Mouse (Mus musculus) forebrain, embryonic 16.5 days (tissue): ENCODE data around the gene Arhgap25. TPM values are rescaled to one million over a fixed set of nuclear protein-coding genes. Genes with fewer than 3 reads are reported as not detected.
A peak's percentile ranks its signal among the peaks of the same experiment; 100 is the strongest.
"Not testable (repeated sequence)": the region's sequence is repeated elsewhere in the genome, so short reads cannot be mapped to it uniquely, and the experiment has no call there.

ENCODE experiments used
- ATAC-seq: fragments of 200-750 bp; cut with Nextera tagmentation; 2 replicates; pipeline ENCODE4 v1.8.0; 2017; ENCODE audit warnings: mild to moderate bottlenecking, moderate library complexity
- H3K27ac ChIP-seq: fragments of 300-500 bp; sonication (generic); 2 replicates; pipeline ENCODE4 v1.5.1; 2014; ENCODE audit warnings: low read length, control low read depth
- H3K27me3 ChIP-seq: fragments of 300-500 bp; sonication (generic); replicated peaks from 2 replicates; pipeline ENCODE4 v1.6.1; 2014; ENCODE audit warnings: low read length; ENCODE audit not compliant: control insufficient read depth, insufficient read depth
- H3K36me3 ChIP-seq: fragments of 300-500 bp; sonication (generic); 2 replicates; pipeline ENCODE4 v1.6.1; 2014; ENCODE audit not compliant: control insufficient read depth, insufficient read depth
- H3K4me1 ChIP-seq: fragments of 300-500 bp; sonication (generic); replicated peaks from 2 replicates; pipeline ENCODE4 v1.6.1; 2014; ENCODE audit warnings: low read length; ENCODE audit not compliant: control insufficient read depth, insufficient read depth
- H3K4me2 ChIP-seq: fragments of 300-500 bp; sonication (generic); 2 replicates; pipeline ENCODE4 v1.6.1; 2014; ENCODE audit warnings: mild to moderate bottlenecking, low read length, control low read depth
- H3K4me3 ChIP-seq: fragments of 300-500 bp; sonication (generic); replicated peaks from 2 replicates; pipeline ENCODE4 v1.5.1; 2014; ENCODE audit warnings: mild to moderate bottlenecking, low read length, control low read depth
- H3K9ac ChIP-seq: fragments of 300-500 bp; sonication (generic); replicated peaks from 2 replicates; pipeline ENCODE4 v1.6.1; 2014; ENCODE audit warnings: low read depth, low read length, control low read depth
- H3K9me3 ChIP-seq: fragments of 300-500 bp; sonication (generic); 2 replicates; pipeline ENCODE4 v1.6.1; 2016; ENCODE audit warnings: low read length; ENCODE audit not compliant: control insufficient read depth
- WGBS: fragments of 180-500 bp; shearing (Covaris S2); extraction: QIAGEN DNeasy Blood & Tissue Kit; methylation state at CpG from one replicate; pipeline ENCODE4 v1.1.7; 2014; 5-methylcytosine and 5-hydroxymethylcytosine counted together
- polyA plus RNA-seq: library from polyadenylated mRNA; unstranded; fragments of >200 nt; fragmentation: Nextera tagmentation; extraction: Ambion mirVana; gene quantifications from 2 replicates; pipeline ENCODE4 v1.2.1, GENCODE M21; 2015

Arhgap25 gene
- polyA plus RNA-seq, 1 experiment from 2014 or later: 2.2 TPM

- H3K36me3 ChIP-seq, H3K9ac ChIP-seq, H3K4me3 ChIP-seq, H3K4me1 ChIP-seq, H3K9me3 ChIP-seq, ATAC-seq, H3K4me2 ChIP-seq, H3K27ac ChIP-seq, H3K27me3 ChIP-seq: not testable (repeated sequence)
- WGBS: 92% methylated on average over 12 of the region's 12 CpGs
Observed at GRCm38 (mm10) chr6:87470098-87470497, 63.0 kb downstream of the Arhgap25 start.

- 0 out of 2 replicates have a peak, but pooled peaks cover 2% of the 10 kb centered on the region for H3K4me1 ChIP-seq
- no peak for ATAC-seq
- no peak overlapping the region for H3K4me3 ChIP-seq
- no peaks in the 10 kb centered on the region for H3K36me3 ChIP-seq
- H3K4me2 ChIP-seq: no peak overlapping the region
- H3K27ac ChIP-seq: no peak overlapping the region
- H3K9ac ChIP-seq: no peak overlapping the region
- WGBS: 86% methylated on average over 10 of the region's 10 CpGs
- H3K27me3 ChIP-seq: no peaks in the 10 kb centered on the region
- H3K9me3 ChIP-seq: no peaks in the 10 kb centered on the region
Observed at GRCm38 (mm10) chr6:87468372-87468771, 64.7 kb downstream of the Arhgap25 start.

- Histone ChIP-seq H3K9me3 (no peaks in the 10 kb centered on the region), H3K36me3 (no peaks in the 10 kb centered on the region), H3K4me3 (no peak overlapping the region), H3K4me2 (no peak overlapping the region), H3K4me1 (0 out of 2 replicates have a peak, but pooled peaks cover 2% of the 10 kb centered on the region), H3K9ac (no peak overlapping the region), H3K27ac (no peak overlapping the region), H3K27me3 (no peaks in the 10 kb centered on the region)
- WGBS: 94% methylated on average over 1 of the region's 1 CpGs
- ATAC-seq: no peak
Observed at GRCm38 (mm10) chr6:87467373-87467772, 65.7 kb downstream of the Arhgap25 start.

- Histone ChIP-seq H3K9ac (no peak overlapping the region), H3K4me3 (no peak overlapping the region), H3K27ac (no peak overlapping the region), H3K9me3 (no peaks in the 10 kb centered on the region), H3K4me2 (peak overlapping the region; percentile 33), H3K4me1 (0 out of 2 replicates have a peak, but pooled peaks cover 2% of the 10 kb centered on the region), H3K27me3 (no peaks in the 10 kb centered on the region), H3K36me3 (no peaks in the 10 kb centered on the region)
- ATAC-seq: no peak
- 11% methylated on average over 12 of the region's 12 CpGs for WGBS
Observed at GRCm38 (mm10) chr6:87466221-87466620, 66.8 kb downstream of the Arhgap25 start.

- Histone ChIP-seq H3K36me3 (no peaks in the 10 kb centered on the region), H3K4me2 (no peak overlapping the region), H3K9me3 (no peaks in the 10 kb centered on the region), H3K4me1 (no peaks in the 10 kb centered on the region), H3K27me3 (no peaks in the 10 kb centered on the region), H3K4me3 (no peak overlapping the region), H3K9ac (no peak overlapping the region), H3K27ac (no peak overlapping the region)
- ATAC-seq: no peak
- WGBS: 78% methylated on average over 6 of the region's 6 CpGs
Observed at GRCm38 (mm10) chr6:87455507-87455906, 77.6 kb downstream of the Arhgap25 start.

GRCm38 (mm10) chr6:87451771-87452170 is 81.3 kb downstream of the Arhgap25 start:
- H3K27me3 ChIP-seq: no peaks in the 10 kb centered on the region
- no peak overlapping the region for H3K4me3 ChIP-seq
- H3K4me2 ChIP-seq: no peak overlapping the region
- no peak overlapping the region for H3K9ac ChIP-seq
- H3K9me3 ChIP-seq: no peaks in the 10 kb centered on the region
- H3K27ac ChIP-seq: no peak overlapping the region
- 78% methylated on average over 3 of the region's 3 CpGs for WGBS
- no peak for ATAC-seq
- H3K4me1 ChIP-seq: no peaks in the 10 kb centered on the region
- no peaks in the 10 kb centered on the region for H3K36me3 ChIP-seq

- H3K9me3 ChIP-seq: no peaks in the 10 kb centered on the region
- H3K27ac ChIP-seq: no peak overlapping the region
- no peaks in the 10 kb centered on the region for H3K36me3 ChIP-seq
- no peaks in the 10 kb centered on the region for H3K4me1 ChIP-seq
- no peak for ATAC-seq
- H3K4me2 ChIP-seq: no peak overlapping the region
- 69% methylated on average over 3 of the region's 3 CpGs for WGBS
- H3K4me3 ChIP-seq: no peak overlapping the region
- no peak overlapping the region for H3K9ac ChIP-seq
- H3K27me3 ChIP-seq: no peaks in the 10 kb centered on the region
Observed at GRCm38 (mm10) chr6:87451016-87451415, 82.0 kb downstream of the Arhgap25 start.

- no peak overlapping the region for H3K4me2 ChIP-seq
- H3K4me1 ChIP-seq: no peaks in the 10 kb centered on the region
- H3K36me3 ChIP-seq: no peaks in the 10 kb centered on the region
- no peak overlapping the region for H3K9ac ChIP-seq
- ATAC-seq: no peak
- no peak overlapping the region for H3K27ac ChIP-seq
- H3K9me3 ChIP-seq: no peaks in the 10 kb centered on the region
- H3K4me3 ChIP-seq: no peak overlapping the region
- no peaks in the 10 kb centered on the region for H3K27me3 ChIP-seq
- WGBS: 76% methylated on average over 3 of the region's 3 CpGs
Observed at GRCm38 (mm10) chr6:87449534-87449933, 83.5 kb downstream of the Arhgap25 start.

- WGBS: 91% methylated on average over 4 of the region's 4 CpGs
- no peak for ATAC-seq
- Histone ChIP-seq H3K4me1 (no peaks in the 10 kb centered on the region), H3K4me2 (no peak overlapping the region), H3K9me3 (no peaks in the 10 kb centered on the region), H3K27ac (no peak overlapping the region), H3K4me3 (no peak overlapping the region), H3K27me3 (no peaks in the 10 kb centered on the region), H3K36me3 (no peaks in the 10 kb centered on the region), H3K9ac (no peak overlapping the region)
Observed at GRCm38 (mm10) chr6:87447217-87447616, 85.8 kb downstream of the Arhgap25 start.

- Histone ChIP-seq H3K27me3 (no peaks in the 10 kb centered on the region), H3K4me1 (no peaks in the 10 kb centered on the region), H3K27ac (no peak overlapping the region), H3K9ac (no peak overlapping the region), H3K4me2 (no peak overlapping the region), H3K9me3 (no peaks in the 10 kb centered on the region), H3K36me3 (no peaks in the 10 kb centered on the region), H3K4me3 (no peak overlapping the region)
- no peak for ATAC-seq
- 58% methylated on average over 7 of the region's 7 CpGs for WGBS
Observed at GRCm38 (mm10) chr6:87445222-87445621, 87.8 kb downstream of the Arhgap25 start.
